Comparison of ENCODE assay signal across 8 mouse cellular contexts in genomic region chr11:52003772-52004528, GRCm38 (mm10). TPM values are rescaled to one million over a fixed set of nuclear protein-coding genes. Genes with fewer than 3 reads are reported as not detected.
DNase-seq lines count a peak whose midpoint lies in the region; ATAC-seq and TF ChIP-seq lines count a peak whose summit lies in the region.

Gene Cdkl3, plus strand, starts transcription at chr11:52004221.

- peak within 1 kb of the TSS; percentile 78 for H3K4me3 ChIP-seq in hindbrain, embryonic 10.5 days
- peak within 1 kb of the TSS; percentile 52 for H3K4me3 ChIP-seq in lung, postnatal 0 days (ENCODE audit: low read depth, low read length)

- peak within 1 kb of the TSS; percentile 64 for H3K4me2 ChIP-seq in lung, postnatal 0 days (replicated peaks; ENCODE audit: low read depth, low read length)

- no peak for TF ChIP-seq EP300 in lung, postnatal 0 days (IDR thresholded peaks at IDR 0.05)

- H3K9me3 ChIP-seq in hindbrain, embryonic 10.5 days: no peaks in the 10 kb centered on the region
- H3K9me3 ChIP-seq in lung, postnatal 0 days (ENCODE audit: low read length): no peaks in the 10 kb centered on the region

- under 1% methylated on average over 51 of the region's 51 CpGs for WGBS in hindbrain, embryonic 10.5 days
- 1% methylated on average over 45 of the region's 51 CpGs for WGBS in lung, postnatal 0 days

- peak within 1 kb of the TSS; percentile 52 for H3K9ac ChIP-seq in lung, postnatal 0 days (replicated peaks; ENCODE audit: low read depth)

- DNase-seq in MEL-GATA-1-ER (ENCODE audit: extremely low read depth, low read depth): peak; percentile 94
- peak; percentile 85 for DNase-seq in cerebellum, adult 8-10 months
- peak; percentile 97 for DNase-seq in forelimb bud, embryonic 11.5 days (ENCODE audit: low read depth, low spot score)
- DNase-seq in hindbrain, embryonic 10.5 days (ENCODE audit: low spot score): peak; percentile 94
- DNase-seq in layer of hippocampus, adult 9-11 months: peak; percentile 93
- DNase-seq in lung, postnatal 0 days (ENCODE audit: low spot score): peak; percentile 99
- peak; percentile 81 for DNase-seq in ovary, postnatal 14 days (ENCODE audit: low spot score)
- DNase-seq in thymus, postnatal 14 days: peak; percentile 95

- peak; percentile 91 for ATAC-seq in lung, postnatal 0 days

- TF ChIP-seq CTCF in lung, postnatal 0 days (IDR thresholded peaks at IDR 0.05): no peak

- H3K27ac ChIP-seq in hindbrain, embryonic 10.5 days: peak within 1 kb of the TSS; percentile 92
- H3K27ac ChIP-seq in lung, postnatal 0 days (ENCODE audit: low read length): peak within 1 kb of the TSS; percentile 90

- no peaks in the 10 kb centered on the region for H3K36me3 ChIP-seq in hindbrain, embryonic 10.5 days
- H3K36me3 ChIP-seq in lung, postnatal 0 days (ENCODE audit: insufficient read depth, low read length): no peaks in the 10 kb centered on the region

- peaks cover 34% of the 10 kb centered on the region for H3K4me1 ChIP-seq in hindbrain, embryonic 10.5 days (replicated peaks)
- peaks cover 7% of the 10 kb centered on the region; the same call in 1 of the 2 replicates for H3K4me1 ChIP-seq in lung, postnatal 0 days (ENCODE audit: insufficient read depth, low read depth, low read length)

- H3K27me3 ChIP-seq in hindbrain, embryonic 10.5 days (ENCODE audit: insufficient read depth, poor library complexity, severe bottlenecking): no peaks in the 10 kb centered on the region
- H3K27me3 ChIP-seq in lung, postnatal 0 days (replicated peaks; ENCODE audit: insufficient read depth, low read length): no peaks in the 10 kb centered on the region

RNA-seq across cellular contexts. Expression of gene Cdkl3, which starts in this region (rescaled TPM):
- 8.3 and 11.7 TPM in 2 replicates for polyA plus RNA-seq in hindbrain, embryonic 10.5 days (2016; fragmentation: Nextera tagmentation; extraction: Ambion mirVana)
- 6.1 and 6.4 TPM in 2 replicates for polyA plus RNA-seq in lung, postnatal 0 days (2015; fragmentation: Nextera tagmentation; extraction: Ambion mirVana)

Comparison
In these comparisons a context has a peak if more than half of its experiments do, and no peak if none do; other contexts are left out.
1. Peak in every context shown above with its lines: DNase-seq, ATAC-seq, H3K4me3 ChIP-seq and H3K27ac ChIP-seq.